Mouse (Mus musculus): ENCODE measurements around the gene Prkg1.

DNA sequence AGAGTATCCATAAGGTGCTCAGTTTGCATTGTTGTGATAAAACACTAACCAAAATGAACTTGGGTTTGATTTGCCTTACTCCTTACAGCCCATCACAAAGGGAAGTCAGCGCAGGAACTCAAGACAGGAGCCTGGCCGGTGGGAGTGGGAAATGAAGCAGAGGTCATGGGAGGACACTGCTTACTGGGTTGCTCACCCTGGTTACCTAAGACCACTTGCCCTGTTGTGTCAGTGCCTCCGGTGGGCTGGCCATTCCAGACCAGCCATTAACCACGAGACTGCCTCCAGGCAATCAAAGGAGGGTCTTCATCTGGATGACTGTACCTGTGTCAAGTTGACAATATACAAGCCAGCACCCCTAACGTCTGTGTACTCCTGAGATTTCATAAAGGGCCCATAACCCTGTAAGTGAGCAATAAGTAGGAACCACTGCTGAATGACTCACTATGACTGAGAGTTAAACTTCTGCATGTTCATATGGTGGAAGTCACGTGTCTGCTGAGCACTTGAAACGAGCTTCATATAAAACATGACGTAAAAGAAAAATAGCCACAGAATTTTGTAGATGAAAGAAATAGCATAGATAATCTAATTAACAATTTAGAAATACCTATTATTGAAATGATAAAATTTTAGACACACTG is 587.4 kb downstream of the Prkg1 start:
- TF ChIP-seq CTCF (IDR thresholded peaks at IDR 0.05; ENCODE audit: low read depth, low read length) (no peak), GATA1 (IDR thresholded peaks at IDR 0.05; ENCODE audit: borderline replicate concordance, low read length) (no peak), TAL1 (conservative IDR thresholded peaks at IDR 0.05; ENCODE audit: low read depth, low read length) (no peak), POLR2AphosphoS5 (IDR thresholded peaks at IDR 0.05; ENCODE audit: insufficient replicate concordance, low read depth, low read length) (no peak)
